Mouse (Mus musculus) liver, postnatal 0 days (tissue): ENCODE data around the gene Pam. TPM values are rescaled to one million over a fixed set of nuclear protein-coding genes. Genes with fewer than 3 reads are reported as not detected.

Experiments used
- ATAC-seq: fragments of 200-750 bp; cut with Nextera tagmentation; 2 replicates; pipeline ENCODE4 v1.8.0; 2017; ENCODE audit warnings: mild to moderate bottlenecking, moderate library complexity
- DNase-seq: peaks from one replicate; pipeline ENCODE4 v3.0.0-alpha.2; 2016
- H3K27ac ChIP-seq: fragments of 300-500 bp; sonication (generic); 2 replicates; pipeline ENCODE4 v1.5.1; 2014; ENCODE audit warnings: antibody characterized with exemption, moderate library complexity, mild to moderate bottlenecking, low read depth
- H3K27me3 ChIP-seq: fragments of 300-500 bp; sonication (generic); 2 replicates; pipeline ENCODE4 v1.6.1; 2014; ENCODE audit warnings: low read length, control low read depth, mixed read lengths; ENCODE audit not compliant: insufficient read depth
- H3K36me3 ChIP-seq: fragments of 300-500 bp; sonication (generic); replicated peaks from 2 replicates; pipeline ENCODE4 v1.6.1; 2014; ENCODE audit warnings: mild to moderate bottlenecking, control low read depth, low read length, moderate library complexity, mixed read lengths; ENCODE audit not compliant: insufficient read depth
- H3K4me1 ChIP-seq: fragments of 300-500 bp; sonication (generic); 2 replicates; pipeline ENCODE4 v1.6.1; 2014; ENCODE audit warnings: antibody characterized with exemption, mild to moderate bottlenecking, control low read depth; ENCODE audit not compliant: insufficient read depth
- H3K4me2 ChIP-seq: fragments of 300-500 bp; sonication (generic); 2 replicates; pipeline ENCODE4 v1.6.1; 2014; ENCODE audit warnings: low read depth, mild to moderate bottlenecking, low read length, moderate library complexity, mixed read lengths
- H3K4me3 ChIP-seq: fragments of 300-500 bp; sonication (generic); 2 replicates; pipeline ENCODE4 v1.5.1; 2014; ENCODE audit warnings: low read depth, low read length
- H3K9ac ChIP-seq: fragments of 300-500 bp; sonication (generic); replicated peaks from 2 replicates; pipeline ENCODE4 v1.6.1; 2014; ENCODE audit warnings: mild to moderate bottlenecking, moderate library complexity
- H3K9me3 ChIP-seq: fragments of 300-500 bp; sonication (generic); 2 replicates; pipeline ENCODE4 v1.6.1; 2016; ENCODE audit warnings: mild to moderate bottlenecking, control low read depth, low read length, mixed read lengths
- CTCF ChIP-seq: sonication (generic); IDR thresholded peaks from 2 replicates; pipeline ENCODE4 v1.5.1; 2016; ENCODE audit warnings: antibody characterized with exemption, low read depth
- EP300 ChIP-seq: IDR thresholded peaks from 2 replicates; pipeline ENCODE4 v1.6.1; 2016; ENCODE audit warnings: antibody characterized with exemption, low read depth, mild to moderate bottlenecking
- WGBS: fragments of 180-500 bp; shearing (Covaris S2); extraction: QIAGEN DNeasy Blood & Tissue Kit; methylation state at CpG from one replicate; pipeline ENCODE4 v1.1.7; 2014; ENCODE audit not compliant: insufficient replicate concordance; 5-methylcytosine and 5-hydroxymethylcytosine counted together
- polyA plus RNA-seq: library from polyadenylated mRNA; unstranded; fragments of >200 nt; fragmentation: Nextera tagmentation; extraction: Ambion mirVana; gene quantifications from 2 replicates; pipeline ENCODE4 v1.2.1, GENCODE M21; 2015

Pam gene
- polyA plus RNA-seq, 1 experiment from 2014 or later = 21.8 TPM

- H3K4me2 ChIP-seq = no peak overlapping the region
- H3K9me3 ChIP-seq = no peaks in the 10 kb centered on the region
- H3K9ac ChIP-seq = no peak overlapping the region
- H3K4me1 ChIP-seq = peaks cover under 1% of the 10 kb centered on the region; the same call in 1 of the 2 replicates
- H3K4me3 ChIP-seq = no peak overlapping the region
- 58% methylated on average over 3 of the region's 3 CpGs for WGBS
- TF ChIP-seq CTCF (no peak), EP300 (0 out of 2 replicates have a peak, but pooled peaks have one; percentile 11)
- no peaks in the 10 kb centered on the region for H3K27me3 ChIP-seq
- ATAC-seq = no peak
- H3K36me3 ChIP-seq = no peaks in the 10 kb centered on the region
- no peak overlapping the region for H3K27ac ChIP-seq
- DNase-seq = no peak
Observed at GRCm38 (mm10) chr1:98126268-98126667, 30.8 kb upstream of the Pam start.

GRCm38 (mm10) chr1:98124727-98125126 is 29.3 kb upstream of the Pam start:
- H3K4me1 ChIP-seq = no peaks in the 10 kb centered on the region
- H3K9me3 ChIP-seq = no peaks in the 10 kb centered on the region
- no peak overlapping the region for H3K9ac ChIP-seq
- H3K36me3 ChIP-seq = no peaks in the 10 kb centered on the region
- H3K4me3 ChIP-seq = no peak overlapping the region
- H3K27ac ChIP-seq = no peak overlapping the region
- DNase-seq (no peak), ATAC-seq (no peak)
- WGBS = 44% methylated on average over 1 of the region's 1 CpGs
- TF ChIP-seq CTCF = no peak
- TF ChIP-seq EP300 = no peak
- no peaks in the 10 kb centered on the region for H3K27me3 ChIP-seq
- no peak overlapping the region for H3K4me2 ChIP-seq

- no peak overlapping the region for H3K9ac ChIP-seq
- H3K27me3 ChIP-seq = no peaks in the 10 kb centered on the region
- no peak overlapping the region for H3K27ac ChIP-seq
- no peak for TF ChIP-seq CTCF
- TF ChIP-seq EP300 = no peak
- DNase-seq (no peak), ATAC-seq (no peak)
- H3K4me1 ChIP-seq = no peaks in the 10 kb centered on the region
- no peaks in the 10 kb centered on the region for H3K9me3 ChIP-seq
- no peak overlapping the region for H3K4me3 ChIP-seq
- H3K4me2 ChIP-seq = no peak overlapping the region
- 87% methylated on average over 6 of the region's 6 CpGs for WGBS
- no peaks in the 10 kb centered on the region for H3K36me3 ChIP-seq
Observed at GRCm38 (mm10) chr1:98119595-98119994, 24.1 kb upstream of the Pam start.

- Histone ChIP-seq H3K9ac (no peak overlapping the region), H3K27ac (no peak overlapping the region), H3K4me2 (no peak overlapping the region), H3K9me3 (no peaks in the 10 kb centered on the region), H3K36me3 (no peaks in the 10 kb centered on the region), H3K4me3 (no peak overlapping the region), H3K4me1 (no peaks in the 10 kb centered on the region), H3K27me3 (no peaks in the 10 kb centered on the region)
- 64% methylated on average over 2 of the region's 2 CpGs for whole genome bisulfite sequencing
- TF ChIP-seq CTCF (no peak), EP300 (no peak)
- DNase-seq = no peak
- no peak for ATAC-seq
Observed at GRCm38 (mm10) chr1:98107599-98107998, 12.2 kb upstream of the Pam start.

DNA sequence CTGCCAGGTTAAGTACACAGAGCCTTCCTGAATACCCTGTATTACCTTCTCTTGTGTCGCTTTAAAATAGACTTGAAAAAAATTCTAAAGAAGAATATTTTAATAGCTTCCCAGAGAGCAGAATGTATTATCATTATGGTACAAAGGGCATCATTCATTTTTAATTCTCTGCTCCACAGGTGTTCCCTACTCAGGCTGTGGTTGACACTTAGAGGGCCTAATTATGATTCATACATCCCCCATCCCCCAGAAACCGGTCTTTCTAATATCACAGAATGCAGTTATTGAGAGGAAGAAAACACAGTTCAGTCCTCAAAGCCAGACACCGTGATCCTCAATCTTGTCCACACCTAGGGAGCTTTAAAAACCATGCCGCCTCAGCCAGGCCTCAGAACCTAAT is 4.0 kb upstream of the Pam start:
- H3K9ac ChIP-seq = no peak overlapping the region
- no peak overlapping the region for H3K4me2 ChIP-seq
- 0 out of 2 replicates have a peak, but pooled peaks cover 3% of the 10 kb centered on the region for H3K27me3 ChIP-seq
- ATAC-seq (no peak), DNase-seq (no peak)
- TF ChIP-seq CTCF (no peak), EP300 (no peak)
- no peaks in the 10 kb centered on the region for H3K9me3 ChIP-seq
- H3K4me3 ChIP-seq = no peak overlapping the region
- WGBS = 71% methylated on average over 4 of the region's 4 CpGs
- H3K4me1 ChIP-seq = peaks cover 5% of the 10 kb centered on the region; the same call in 1 of the 2 replicates
- H3K27ac ChIP-seq = no peak overlapping the region
- H3K36me3 ChIP-seq = no peaks in the 10 kb centered on the region

DNA sequence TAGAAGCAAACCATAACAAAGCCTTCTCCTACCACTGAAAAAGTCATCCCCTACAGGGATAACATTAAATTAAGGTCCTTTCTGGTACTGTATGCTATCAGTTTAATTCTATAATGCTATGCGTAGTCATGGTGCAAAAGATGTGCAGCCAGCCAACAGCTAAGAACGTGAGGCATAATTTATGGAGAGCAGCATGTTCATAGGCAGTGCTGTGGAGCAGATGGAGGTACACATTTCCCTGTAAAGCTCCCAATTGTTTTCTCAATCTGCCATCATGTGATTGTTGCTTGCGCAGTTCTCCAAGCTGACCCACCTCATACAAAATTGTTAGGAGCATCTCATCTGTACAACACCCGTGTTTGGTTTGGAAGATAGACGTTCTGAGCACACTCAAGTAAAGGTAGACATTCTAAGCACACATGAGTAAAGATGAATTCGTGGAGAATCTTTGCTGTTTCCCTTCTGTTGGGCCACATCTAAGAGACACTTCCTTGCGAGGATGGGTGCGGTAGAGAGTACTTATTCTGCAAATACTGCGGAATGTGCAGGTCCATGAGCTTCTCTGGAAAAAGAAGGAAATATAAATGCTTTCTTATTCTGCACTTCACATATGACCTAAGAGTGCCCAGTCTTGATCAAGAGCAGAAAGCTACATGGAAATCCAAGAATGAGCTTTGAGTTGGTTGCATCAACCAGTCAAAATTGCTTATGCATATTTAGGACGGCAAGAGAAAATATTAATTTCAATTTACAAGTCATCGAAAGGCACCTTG is 2.7 kb upstream of the Pam start:
- Histone ChIP-seq H3K4me1 (peaks cover 5% of the 10 kb centered on the region; the same call in 1 of the 2 replicates), H3K9ac (no peak overlapping the region), H3K4me3 (no peak overlapping the region), H3K27ac (no peak overlapping the region), H3K4me2 (no peak overlapping the region), H3K27me3 (0 out of 2 replicates have a peak, but pooled peaks cover 3% of the 10 kb centered on the region), H3K9me3 (no peaks in the 10 kb centered on the region), H3K36me3 (no peaks in the 10 kb centered on the region)
- ATAC-seq (no peak), DNase-seq (no peak)
- TF ChIP-seq EP300 (no peak), CTCF (no peak)
- WGBS = 82% methylated on average over 11 of the region's 11 CpGs
